Mouse (Mus musculus) olfactory bulb, adult 2 months (tissue): ENCODE results near the gene Asdurf. TPM values are rescaled to one million over a fixed set of nuclear protein-coding genes. Genes with fewer than 3 reads are reported as not detected.
A peak's percentile ranks its signal among the peaks of the same experiment; 100 is the strongest.
"Not testable (repeated sequence)": the region's sequence is repeated elsewhere in the genome, so short reads cannot be mapped to it uniquely, and the experiment has no call there.

ENCODE experiments used
- H3K27ac ChIP-seq: fragments of 200-500 bp; 2 replicates; pipeline ENCODE4 v1.5.1; 2012; ENCODE audit warnings: low read depth, low read length; ENCODE audit not compliant: insufficient read depth
- H3K4me1 ChIP-seq: fragments of 200-500 bp; 2 replicates; pipeline ENCODE4 v1.6.1; 2012; ENCODE audit warnings: low read length; ENCODE audit not compliant: control insufficient read depth, insufficient read depth
- H3K4me3 ChIP-seq: fragments of 200-500 bp; 2 replicates; pipeline ENCODE4 v1.5.1; 2012; ENCODE audit warnings: mild to moderate bottlenecking, low read depth, low read length, moderate library complexity; ENCODE audit not compliant: insufficient read depth
- CTCF ChIP-seq: fragments of 200-500 bp; IDR thresholded peaks from 2 replicates; pipeline ENCODE4 v1.5.1; 2012; ENCODE audit warnings: low read depth, mild to moderate bottlenecking, low read length, moderate library complexity; ENCODE audit not compliant: insufficient read depth
- POLR2A ChIP-seq: fragments of 200-500 bp; IDR thresholded peaks from 2 replicates; pipeline ENCODE4 v1.6.1; 2012; ENCODE audit warnings: mild to moderate bottlenecking, low read depth, low read length, moderate library complexity; ENCODE audit not compliant: insufficient read depth
- WGBS: fragments of 180-500 bp; shearing (Covaris S2); methylation state at CpG from one replicate; pipeline ENCODE4 v1.1.7; 2018; 5-methylcytosine and 5-hydroxymethylcytosine counted together
- polyA plus RNA-seq: library from polyadenylated mRNA; stranded (reverse); fragments of >200 nt; gene quantifications from 2 replicates; pipeline ENCODE4 v1.2.4, GENCODE M21; 2012; ENCODE audit warnings: low replicate concordance; ENCODE audit not compliant: missing spikeins, insufficient read depth, insufficient read length

The Asdurf gene
- polyA plus RNA-seq, 1 experiment = not detected

- no peak for TF ChIP-seq CTCF
- Histone ChIP-seq H3K27ac (no peak overlapping the region), H3K4me3 (no peak overlapping the region), H3K4me1 (no peaks in the 10 kb centered on the region)
These were observed 17.0 kb downstream of the Asdurf start for GRCm38 (mm10) chr1:53335465-53335864.

- not testable (repeated sequence) for H3K4me3 ChIP-seq, H3K4me1 ChIP-seq, H3K27ac ChIP-seq
- 91% methylated on average over 5 of the region's 5 CpGs for WGBS
These were observed 18.9 kb downstream of the Asdurf start for GRCm38 (mm10) chr1:53333527-53333926.

- no peak overlapping the region for H3K27ac ChIP-seq
These were observed 27.5 kb downstream of the Asdurf start for GRCm38 (mm10) chr1:53324827-53325494.

GRCm38 (mm10) chr1:53324277-53324676 lies 28.1 kb downstream of the Asdurf start:
- H3K27ac ChIP-seq = no peak overlapping the region
- H3K4me1 ChIP-seq = no peaks in the 10 kb centered on the region
- no peak for TF ChIP-seq CTCF
- no peak for TF ChIP-seq POLR2A
- no peak overlapping the region for H3K4me3 ChIP-seq
- 95% methylated on average over 1 of the region's 1 CpGs for WGBS

More at GRCm38 (mm10) chr1:53324827-53325494, 27.5 kb downstream of the Asdurf start:
- no peak overlapping the region for H3K4me3 ChIP-seq
- 94% methylated on average over 5 of the region's 5 CpGs for WGBS
- TF ChIP-seq CTCF (no peak), POLR2A (no peak)
- H3K4me1 ChIP-seq = no peaks in the 10 kb centered on the region

GRCm38 (mm10) chr1:53323254-53323653 lies 29.2 kb downstream of the Asdurf start:
- H3K4me1 ChIP-seq = no peaks in the 10 kb centered on the region

GRCm38 (mm10) chr1:53321662-53322344 lies 30.6 kb downstream of the Asdurf start:
- Histone ChIP-seq H3K27ac (no peak overlapping the region), H3K4me1 (no peaks in the 10 kb centered on the region), H3K4me3 (no peak overlapping the region)
- TF ChIP-seq CTCF (no peak), POLR2A (no peak)
- WGBS = 96% methylated on average over 4 of the region's 4 CpGs

More at GRCm38 (mm10) chr1:53323254-53323653, 29.2 kb downstream of the Asdurf start:
- no peak for TF ChIP-seq POLR2A
- TF ChIP-seq CTCF = no peak
- WGBS = 95% methylated on average over 5 of the region's 5 CpGs
- Histone ChIP-seq H3K27ac (no peak overlapping the region), H3K4me3 (no peak overlapping the region)

- TF ChIP-seq CTCF (no peak), POLR2A (peak; percentile 93)
- H3K4me3 ChIP-seq = peak within 1 kb of the TSS; percentile 79
- WGBS = 1% methylated on average over 27 of the region's 27 CpGs
These were observed 39.1 kb downstream of the Asdurf start, which contains the start of gene Osgepl1 for GRCm38 (mm10) chr1:53312989-53313967. Gene Osgepl1 (plus strand): TSS chr1:53313624.

GRCm38 (mm10) chr1:53300506-53300905 lies 51.9 kb downstream of the Asdurf start:
- WGBS = 87% methylated on average over 4 of the region's 4 CpGs
- Histone ChIP-seq H3K4me1 (no peaks in the 10 kb centered on the region), H3K27ac (no peak overlapping the region), H3K4me3 (no peak overlapping the region)
- TF ChIP-seq POLR2A (no peak), CTCF (no peak)

More at GRCm38 (mm10) chr1:53312989-53313967, 39.1 kb downstream of the Asdurf start, which contains the start of gene Osgepl1:
- H3K4me1 ChIP-seq = no peaks in the 10 kb centered on the region
- H3K27ac ChIP-seq = peak within 1 kb of the TSS; percentile 90

Other genes starting within 250 kb of the Asdurf start
- not detected in 2 replicates for gene 1700019A02Rik, start 165.0 kb downstream of the Asdurf start, polyA plus RNA-seq
- not detected in 2 replicates for gene Pms1, start 55.6 kb downstream of the Asdurf start, polyA plus RNA-seq
- gene Ormdl1, start 55.5 kb downstream of the Asdurf start, polyA plus RNA-seq = not detected in 2 replicates
- gene Gm28778, start 55.5 kb downstream of the Asdurf start, polyA plus RNA-seq = not detected in 2 replicates
- not detected in 2 replicates for gene Osgepl1, start 39.0 kb downstream of the Asdurf start, polyA plus RNA-seq
- gene Gm28551, start within 50 bp of the Asdurf start, polyA plus RNA-seq = not detected in 2 replicates
- gene Asnsd1, start 133 bp upstream of the Asdurf start, polyA plus RNA-seq = not detected in 2 replicates